Mouse (Mus musculus) heart, postnatal 36 days (tissue): ENCODE measurements at regions not wholly inside any gene's neighbourhood (a gene's known extent, or its start where the extent isn't known, plus 50 kb on each side); places are given as distances from the start of the nearest gene placed in this dataset.

Experiments
- DNase-seq, 2 experiments: peaks; one replicate each; pipeline ENCODE4 v3.0.0; 2021 to 2022
- intact Hi-C: fragments of 180-260 bp; cut with DNase I; formaldehyde crosslinking; loops from one replicate; pipeline ENCODE4 v1.15.1; 2025

DNA sequence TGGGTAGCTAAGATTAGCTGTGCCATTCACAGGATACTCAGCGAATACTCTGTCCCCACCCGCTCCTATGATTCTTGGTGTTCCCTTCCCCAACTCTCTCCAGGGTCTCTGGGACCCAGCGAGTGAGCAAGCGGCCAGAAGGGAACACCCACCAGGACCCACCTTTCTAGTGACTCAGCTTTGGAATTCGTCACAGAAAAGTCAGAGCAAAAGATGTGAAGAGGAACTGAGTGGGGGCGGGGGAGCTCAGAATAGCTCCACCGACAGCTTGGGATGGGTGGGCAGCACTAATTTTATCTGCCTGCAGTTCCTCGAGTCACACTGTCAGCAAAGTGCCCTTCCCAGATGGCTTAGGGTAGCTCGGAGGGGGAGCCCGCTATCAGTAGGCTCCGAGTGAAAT, 140.6 kb downstream of the 9530068E07Rik start:
- no peak for DNase-seq
- intact Hi-C loops: no loop called here

GRCm38 (mm10) chr11:52537819-52538435, 141.7 kb downstream of the 9530068E07Rik start:
- no peak for DNase-seq
- intact Hi-C loops: no loop called here

- no peak for DNase-seq
- intact Hi-C loops: no loop called here
Measured at GRCm38 (mm10) chr11:52541210-52541609, 145.0 kb downstream of the 9530068E07Rik start.

DNA sequence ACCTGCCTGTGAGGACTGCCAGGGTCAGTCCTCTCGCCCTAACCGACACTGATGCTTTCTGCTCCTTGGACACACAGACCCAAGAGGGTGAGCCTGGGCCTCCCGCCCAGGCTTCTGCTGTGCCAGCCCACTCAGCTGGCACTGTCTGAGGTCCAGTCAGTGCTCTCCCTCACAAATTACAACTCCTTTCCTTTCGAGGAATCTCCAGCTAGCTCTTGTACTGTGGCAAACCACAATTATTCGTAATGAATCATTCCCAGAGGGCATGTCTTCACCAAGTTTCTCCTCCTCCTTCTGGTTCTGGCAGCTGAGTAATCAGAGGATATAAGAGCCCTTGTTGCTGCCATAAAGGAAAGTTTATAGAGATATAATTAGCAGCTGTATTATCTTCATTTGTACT, 155.2 kb downstream of the 9530068E07Rik start:
- no peak for DNase-seq
- intact Hi-C loops: no loop called here

GRCm38 (mm10) chr11:52552860-52553259, 156.6 kb downstream of the 9530068E07Rik start:
- intact Hi-C loops: no loop called here
- no peak for DNase-seq

DNA sequence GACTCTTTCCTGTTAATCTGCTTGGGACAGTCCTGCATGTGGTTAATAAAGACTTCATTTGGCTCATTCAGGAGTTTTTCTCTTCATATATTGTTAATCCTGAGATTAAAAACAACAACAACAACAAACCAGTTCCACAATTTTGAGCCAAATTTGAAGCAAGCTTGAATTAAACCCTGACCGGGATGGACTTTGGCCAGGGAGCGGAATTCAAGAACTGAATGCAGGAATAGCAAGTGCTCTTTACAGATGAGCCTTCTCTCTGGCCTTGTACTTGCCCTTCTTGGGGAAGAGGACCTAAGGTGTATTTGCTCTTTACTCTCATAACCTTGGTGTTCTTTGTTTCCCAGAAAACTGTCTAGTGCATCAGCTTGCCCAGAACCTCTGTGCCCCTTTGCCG, 161.6 kb downstream of the 9530068E07Rik start:
- intact Hi-C loops: no loop called here

DNA sequence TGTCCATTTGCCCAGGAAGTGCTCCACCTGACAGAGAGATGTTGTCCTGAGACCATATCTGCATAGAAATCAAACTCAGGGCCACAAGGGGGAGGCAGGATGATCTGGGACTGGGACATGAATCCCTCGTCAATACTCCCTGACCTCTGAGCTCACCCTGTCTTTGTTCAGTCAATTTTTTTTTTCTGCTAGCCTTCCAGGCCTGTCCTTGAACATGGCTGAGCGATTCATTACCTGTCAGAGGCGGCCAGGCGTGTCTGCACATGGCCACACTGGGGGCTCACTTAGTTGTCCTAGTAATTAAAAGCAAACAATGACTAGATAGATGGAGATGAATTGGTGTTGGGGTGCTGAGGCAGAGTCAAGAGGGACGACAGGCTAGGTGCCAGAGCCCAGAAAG, 162.6 kb downstream of the 9530068E07Rik start:
- intact Hi-C loops: no loop called here
- no peak for DNase-seq

More for the DNA sequence above, 161.6 kb downstream of the 9530068E07Rik start:
- DNase-seq: no peak

- DNase-seq: peak; percentile 16 to 19
- intact Hi-C loops: no loop called here
Measured at GRCm38 (mm10) chr11:52561281-52561680, 165.1 kb downstream of the 9530068E07Rik start.

GRCm38 (mm10) chr11:52565457-52565856, 169.2 kb downstream of the 9530068E07Rik start:
- intact Hi-C loops: no loop called here
- DNase-seq: no peak

- no peak for DNase-seq
- intact Hi-C loops: no loop called here
Measured at GRCm38 (mm10) chr11:52566026-52566425, 169.8 kb downstream of the 9530068E07Rik start.

DNA sequence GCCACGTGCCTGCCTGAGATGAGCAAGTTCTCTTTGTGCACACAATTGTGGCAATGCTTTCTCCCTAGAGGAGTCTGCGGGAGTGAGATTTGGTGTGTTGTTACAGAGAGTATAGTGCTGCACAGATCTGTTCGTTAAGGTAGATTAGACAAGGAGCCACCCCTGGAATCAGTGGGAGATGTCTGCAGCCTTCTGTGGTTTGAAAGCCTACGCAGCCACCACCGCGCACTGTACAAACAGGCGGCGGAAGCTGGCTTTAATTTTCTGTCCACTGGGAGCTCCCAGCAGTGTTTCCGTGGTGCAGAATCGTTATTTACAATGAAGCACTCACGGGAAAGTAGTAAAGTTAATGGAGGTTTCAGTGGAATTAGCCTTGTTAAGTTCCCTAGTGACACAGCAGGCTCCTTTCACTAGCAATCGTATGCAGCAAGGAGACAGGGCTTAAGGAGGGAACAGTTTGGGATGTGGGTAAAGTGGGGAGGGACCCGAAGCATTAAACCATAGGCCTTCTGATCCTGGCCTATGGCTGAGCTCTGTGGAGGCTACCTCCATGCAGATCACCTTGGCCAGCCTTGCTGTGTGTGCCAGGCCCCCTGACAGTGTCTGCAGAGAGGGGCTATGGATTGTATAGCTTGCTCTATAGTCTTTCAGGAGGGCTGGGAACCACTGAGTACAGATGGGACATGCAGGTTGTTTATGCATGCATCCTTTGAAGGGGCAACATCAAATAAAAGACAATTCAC, 171.9 kb downstream of the 9530068E07Rik start:
- no peak for DNase-seq
- intact Hi-C loops: no loop called here

GRCm38 (mm10) chr11:52568794-52569193, 172.6 kb downstream of the 9530068E07Rik start:
- intact Hi-C loops: no loop called here

DNA sequence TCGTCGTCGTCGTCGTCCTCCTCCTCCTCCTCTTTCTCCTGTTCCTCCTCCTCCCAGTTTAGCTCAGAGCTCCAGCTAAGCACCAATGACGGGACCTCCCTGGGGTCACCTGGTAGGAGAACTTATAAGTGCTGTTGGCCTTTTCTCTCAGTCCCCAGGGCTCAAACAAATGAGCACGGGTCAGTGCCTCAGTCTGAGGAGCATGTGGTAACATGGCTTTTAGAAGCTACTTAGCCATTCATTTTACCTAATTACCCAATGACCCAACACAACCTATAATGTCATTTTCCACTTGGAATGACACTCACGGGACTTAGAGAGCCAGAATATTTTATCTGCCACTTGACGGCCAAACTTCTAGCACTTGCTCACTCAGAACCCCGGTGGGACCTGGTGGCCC, 173.5 kb downstream of the 9530068E07Rik start:
- intact Hi-C loops: no loop called here
- DNase-seq: no peak

More at GRCm38 (mm10) chr11:52568794-52569193, 172.6 kb downstream of the 9530068E07Rik start:
- DNase-seq: no peak

DNA sequence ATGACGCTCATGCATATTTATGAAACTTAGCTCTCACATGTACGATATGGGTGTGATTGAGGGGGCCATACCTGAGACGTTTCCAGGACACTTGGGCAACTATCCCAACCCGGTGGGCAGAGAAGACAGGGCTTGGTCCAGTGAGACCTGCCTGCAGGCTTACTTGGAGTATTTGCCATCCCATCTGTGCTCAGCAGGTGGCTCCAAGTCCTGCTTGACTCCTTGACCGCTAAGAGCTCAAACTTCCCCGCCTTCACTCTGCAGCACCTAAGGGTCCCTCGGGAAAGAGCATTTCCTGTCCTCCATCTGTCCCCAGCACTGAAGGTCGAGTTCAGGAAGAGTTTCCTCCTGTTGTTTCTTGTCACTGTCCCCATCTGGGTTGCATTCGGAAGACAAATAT, 182.2 kb downstream of the 9530068E07Rik start:
- DNase-seq: no peak
- intact Hi-C loops: no loop called here

DNA sequence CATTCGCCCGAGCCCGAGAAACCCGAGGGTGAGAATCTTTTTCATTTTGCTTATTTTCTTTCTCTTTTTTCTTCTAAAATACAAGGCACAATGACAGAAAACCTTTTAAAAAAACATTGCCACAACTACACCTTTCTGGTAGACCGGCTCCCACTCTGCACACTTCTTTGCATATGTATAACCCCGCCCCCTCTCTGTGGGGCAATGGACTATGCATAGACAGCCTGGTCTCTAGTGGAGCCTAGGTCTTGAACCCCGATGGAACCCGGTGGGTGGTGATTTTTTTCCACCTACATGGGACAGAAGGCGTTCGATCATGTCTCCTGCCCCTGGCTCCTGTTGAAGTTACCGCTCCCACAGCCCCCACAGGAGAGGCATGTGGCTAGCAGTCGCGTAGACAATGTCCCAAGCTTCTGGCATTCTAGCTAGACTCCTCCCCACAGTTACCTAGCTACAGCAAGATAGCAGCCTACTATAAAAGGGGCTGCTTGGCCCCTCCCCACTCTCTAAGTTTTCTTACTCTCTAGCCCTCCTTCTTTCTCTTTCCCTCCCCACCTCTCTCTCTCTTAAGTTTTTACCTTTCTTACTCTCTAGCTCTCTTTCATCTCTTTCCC, 183.6 kb downstream of the 9530068E07Rik start:
- intact Hi-C loops: no loop called here
- no peak for DNase-seq

DNA sequence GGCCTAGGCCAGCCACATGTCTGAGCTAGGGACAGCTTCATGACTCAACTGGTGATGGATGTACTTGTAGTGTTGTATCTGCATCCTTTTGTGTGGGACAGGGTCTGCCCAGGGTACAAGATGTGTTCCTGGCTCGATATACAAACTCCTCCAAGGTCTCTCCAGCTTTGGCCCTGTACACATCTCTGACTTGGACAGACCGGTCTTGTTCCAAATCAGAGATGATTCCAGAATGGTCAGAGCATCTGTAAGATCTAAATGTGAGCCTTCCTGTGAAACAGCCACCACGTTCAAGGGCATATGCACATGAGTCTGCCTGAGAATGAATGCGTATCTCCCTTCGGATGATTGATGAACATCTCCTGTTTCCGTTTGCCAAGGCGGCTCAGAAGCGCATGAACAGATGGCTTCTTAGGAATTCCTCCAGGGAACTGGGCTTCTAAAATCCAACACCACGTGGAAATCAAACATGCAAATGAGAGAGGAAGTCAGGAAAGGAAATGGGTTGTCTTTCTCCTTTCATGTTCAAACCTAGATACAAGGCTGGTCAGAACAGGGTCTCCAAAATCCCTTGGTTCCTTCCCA, 172.7 kb upstream of the Fstl4 start:
- intact Hi-C loops: no loop called here
- DNase-seq: no peak

DNA sequence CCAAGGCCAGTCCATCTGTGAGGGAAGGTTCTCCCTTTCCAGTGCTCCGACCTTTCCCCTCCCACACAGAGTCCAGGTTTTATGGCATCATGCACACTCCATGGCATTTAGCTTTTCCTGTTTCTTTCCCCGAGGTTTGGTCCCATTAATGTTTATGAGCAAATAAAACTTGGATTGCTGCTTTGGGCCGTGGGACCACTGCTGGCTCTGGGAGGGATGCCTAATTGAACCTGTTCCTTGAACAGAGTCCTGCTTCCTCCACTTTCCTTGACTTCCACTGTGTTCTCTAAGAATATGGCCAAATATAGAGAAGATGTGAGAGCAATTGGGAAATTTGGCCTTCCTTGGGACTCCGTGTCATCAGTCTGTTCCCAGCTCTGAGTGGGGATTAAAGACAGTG, 170.3 kb upstream of the Fstl4 start:
- no peak for DNase-seq
- intact Hi-C loops: no loop called here

DNA sequence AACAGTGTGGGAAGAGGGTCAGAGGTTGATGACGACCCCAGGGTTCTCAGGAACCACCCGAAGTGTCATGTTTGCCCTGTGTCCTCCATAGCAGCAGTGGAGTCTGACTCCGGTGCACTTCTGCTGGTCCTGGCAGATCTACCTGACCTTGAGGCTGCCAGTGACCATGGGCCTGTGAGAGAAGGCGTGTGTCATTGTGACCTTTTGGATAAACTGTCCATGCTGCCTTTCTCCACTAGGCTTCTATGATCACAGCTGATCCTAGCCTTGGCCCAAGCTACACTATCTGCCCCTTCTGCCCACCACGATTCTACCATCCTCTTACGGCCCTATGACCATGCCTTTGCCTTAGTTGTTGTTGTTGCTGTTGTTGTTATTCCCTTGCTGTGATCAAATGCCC, 163.2 kb upstream of the Fstl4 start:
- intact Hi-C loops: no loop called here
- DNase-seq: no peak

- intact Hi-C loops: no loop called here
- DNase-seq: no peak
Measured at GRCm38 (mm10) chr11:52602061-52602561, 162.3 kb upstream of the Fstl4 start.

DNA sequence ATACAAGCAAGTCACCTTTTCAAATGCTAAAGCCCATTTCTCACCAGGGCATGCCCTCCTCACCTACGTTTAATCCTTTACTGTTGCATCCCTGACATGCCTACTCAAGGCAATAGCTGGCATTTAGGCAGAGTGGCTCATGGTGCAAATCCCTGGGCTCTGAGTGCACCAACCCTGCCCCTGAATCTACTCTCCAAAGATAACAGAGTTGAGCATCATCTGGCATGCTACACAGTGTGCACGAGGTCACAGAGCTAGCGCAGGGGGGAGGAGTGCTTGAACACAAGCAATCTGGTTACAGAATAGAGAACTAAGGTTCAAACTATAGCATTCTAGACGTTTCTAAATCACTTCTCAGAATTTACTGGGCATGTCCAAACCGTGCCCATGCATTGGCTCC, 161.6 kb upstream of the Fstl4 start:
- no peak for DNase-seq
- intact Hi-C loops: no loop called here

- intact Hi-C loops: no loop called here
- no peak for DNase-seq
Measured at GRCm38 (mm10) chr11:52610681-52611165, 153.7 kb upstream of the Fstl4 start.
